Comparison of ENCODE assay signal across 9 mouse cellular contexts in genomic region chr15:57616880-57617391, GRCm38 (mm10).
A peak's percentile ranks its signal among the peaks of the same experiment; 100 is the strongest.
DNase-seq lines count a peak whose midpoint lies in the region; ATAC-seq and TF ChIP-seq lines count a peak whose summit lies in the region.
"Had no signal": no experiment of that assay in that cellular context is flagged by ENCODE, and none has a peak within 500 bp of the region (broad histone marks: within the 10 kb centered on the region; RNA-seq: fewer than 3 reads in every experiment).

No protein-coding gene starts in this region.

- no peak overlapping the region for H3K9ac ChIP-seq in hindbrain, embryonic 13.5 days
- H3K9ac ChIP-seq: liver, postnatal 0 days had no signal

- TF ChIP-seq POLR2A in brain, embryonic 14.5 days (IDR thresholded peaks at IDR 0.05; ENCODE audit: borderline replicate concordance, extremely low read depth, insufficient read depth, insufficient read length, poor library complexity, severe bottlenecking), result no peak

- H3K27ac ChIP-seq in hindbrain, embryonic 13.5 days, result no peak overlapping the region

- no peaks in the 10 kb centered on the region for H3K9me3 ChIP-seq in hindbrain, embryonic 13.5 days

- 70% methylated on average over 11 of the region's 11 CpGs for WGBS in hindbrain, embryonic 13.5 days

- no peaks in the 10 kb centered on the region for H3K4me1 ChIP-seq in hindbrain, embryonic 13.5 days (replicated peaks)

- H3K36me3 ChIP-seq in hindbrain, embryonic 13.5 days, result no peaks in the 10 kb centered on the region

- no peak overlapping the region for H3K4me3 ChIP-seq in hindbrain, embryonic 13.5 days

- TF ChIP-seq CTCF in brain, embryonic 14.5 days (IDR thresholded peaks at IDR 0.05; ENCODE audit: borderline replicate concordance, extremely low read depth, insufficient read depth, insufficient read length), result no peak

- no peak for ATAC-seq in hindbrain, embryonic 13.5 days (ENCODE audit: low FRiP score)
- ATAC-seq: liver, postnatal 0 days had no signal

- no peaks in the 10 kb centered on the region for H3K27me3 ChIP-seq in hindbrain, embryonic 13.5 days

- peak; percentile 14 to 55 for DNase-seq in layer of hippocampus, postnatal 14 days (ENCODE audit: low spot score in 2 of 2)
- no peak for DNase-seq in layer of hippocampus, adult 9-10 months (ENCODE audit: low spot score)
- DNase-seq in brain, embryonic 14.5 days (ENCODE audit: low read depth), result peak; percentile 54
- DNase-seq in fat pad, adult 2 months (ENCODE audit: extremely low read depth, low read depth, low spot score), result peak; percentile 28
- peak; percentile 25 for DNase-seq in kidney, postnatal 10 days
- DNase-seq in right cerebral cortex, postnatal 14 days, result no peak
- DNase-seq in thymus, postnatal 0 days (ENCODE audit: low spot score), result no peak
- DNase-seq: liver, postnatal 0 days had no signal

- H3K4me2 ChIP-seq in hindbrain, embryonic 13.5 days, result no peak overlapping the region

Comparison
In these comparisons a context has a peak if more than half of its experiments do, and no peak if none do; other contexts are left out.
1. DNase-seq: peak in layer of hippocampus, postnatal 14 days (2 of 2), brain, embryonic 14.5 days (single experiment), fat pad, adult 2 months (single experiment) and kidney, postnatal 10 days (single experiment); none in layer of hippocampus, adult 9-10 months (single experiment), right cerebral cortex, postnatal 14 days (single experiment) and thymus, postnatal 0 days (single experiment).